Mouse (Mus musculus) forebrain, embryonic 15.5 days (tissue): ENCODE data around the gene Pitpna. TPM values are rescaled to one million over a fixed set of nuclear protein-coding genes. Genes with fewer than 3 reads are reported as not detected.

ENCODE experiments used
- ATAC-seq: fragments of 200-750 bp; cut with Nextera tagmentation; replicated peaks from 2 replicates; pipeline ENCODE4 v1.8.0; 2017; ENCODE audit warnings: mild to moderate bottlenecking, moderate TSS enrichment, moderate library complexity
- H3K27ac ChIP-seq: fragments of 300-500 bp; sonication (generic); replicated peaks from 2 replicates; pipeline ENCODE4 v1.5.1; 2015; ENCODE audit warnings: mild to moderate bottlenecking, inconsistent platforms
- H3K27me3 ChIP-seq: fragments of 300-500 bp; sonication (generic); 2 replicates; pipeline ENCODE4 v1.6.1; 2015; ENCODE audit warnings: inconsistent platforms
- H3K36me3 ChIP-seq: fragments of 300-500 bp; sonication (generic); 2 replicates; pipeline ENCODE4 v1.6.1; 2015; ENCODE audit warnings: mild to moderate bottlenecking, inconsistent platforms
- H3K4me1 ChIP-seq: fragments of 300-500 bp; sonication (generic); 2 replicates; pipeline ENCODE4 v1.6.1; 2015; ENCODE audit warnings: inconsistent platforms
- H3K4me2 ChIP-seq: fragments of 300-500 bp; sonication (generic); replicated peaks from 2 replicates; pipeline ENCODE4 v1.6.1; 2015; ENCODE audit warnings: mild to moderate bottlenecking, inconsistent platforms
- H3K4me3 ChIP-seq: fragments of 300-500 bp; sonication (generic); 2 replicates; pipeline ENCODE4 v1.5.1; 2015; ENCODE audit warnings: mild to moderate bottlenecking, inconsistent platforms
- H3K9ac ChIP-seq: fragments of 300-500 bp; sonication (generic); replicated peaks from 2 replicates; pipeline ENCODE4 v1.6.1; 2015; ENCODE audit warnings: mild to moderate bottlenecking, inconsistent platforms
- H3K9me3 ChIP-seq: fragments of 300-500 bp; sonication (generic); 2 replicates; pipeline ENCODE4 v1.6.1; 2016; ENCODE audit warnings: inconsistent platforms
- WGBS: fragments of 180-500 bp; shearing (Covaris S2); methylation state at CpG from one replicate; pipeline ENCODE4 v1.1.7; 2015; ENCODE audit warnings: mixed read lengths; 5-methylcytosine and 5-hydroxymethylcytosine counted together
- polyA plus RNA-seq: library from polyadenylated mRNA; unstranded; fragments of >200 nt; fragmentation: Nextera tagmentation; extraction: Ambion mirVana; gene quantifications from 2 replicates; pipeline ENCODE4 v1.2.1, GENCODE M21; 2015

Pitpna gene
- polyA plus RNA-seq, 1 experiment from 2014 or later = 97.7 TPM

GRCm38 (mm10) chr11:75567346-75568114, 20.4 kb upstream of the Pitpna start:
- WGBS = 62% methylated on average over 9 of the region's 9 CpGs
- Histone ChIP-seq H3K4me3 (no peak overlapping the region), H3K9ac (no peak overlapping the region), H3K4me2 (no peak overlapping the region), H3K36me3 (peaks cover 26% of the 10 kb centered on the region), H3K27ac (no peak overlapping the region), H3K9me3 (no peaks in the 10 kb centered on the region), H3K4me1 (peaks cover 5% of the 10 kb centered on the region), H3K27me3 (no peaks in the 10 kb centered on the region)
- ATAC-seq = no peak

- no peak overlapping the region for H3K9ac ChIP-seq
- H3K9me3 ChIP-seq = no peaks in the 10 kb centered on the region
- H3K27ac ChIP-seq = no peak overlapping the region
- no peaks in the 10 kb centered on the region for H3K27me3 ChIP-seq
- no peak overlapping the region for H3K4me2 ChIP-seq
- H3K4me1 ChIP-seq = peaks cover 11% of the 10 kb centered on the region
- peaks cover 21% of the 10 kb centered on the region for H3K36me3 ChIP-seq
- no peak overlapping the region for H3K4me3 ChIP-seq
- WGBS = 84% methylated on average over 6 of the region's 6 CpGs
- no peak for ATAC-seq
These were observed 19.8 kb upstream of the Pitpna start for GRCm38 (mm10) chr11:75568115-75568511.

- Histone ChIP-seq H3K36me3 (peaks cover 18% of the 10 kb centered on the region), H3K27me3 (no peaks in the 10 kb centered on the region), H3K4me2 (no peak overlapping the region), H3K9ac (no peak overlapping the region), H3K27ac (no peak overlapping the region), H3K9me3 (no peaks in the 10 kb centered on the region), H3K4me1 (peaks cover 12% of the 10 kb centered on the region), H3K4me3 (no peak overlapping the region)
- ATAC-seq = no peak
- WGBS = 94% methylated on average over 12 of the region's 12 CpGs
These were observed 18.9 kb upstream of the Pitpna start for GRCm38 (mm10) chr11:75568962-75569361.

- H3K4me2 ChIP-seq = no peak overlapping the region
- H3K4me3 ChIP-seq = no peak overlapping the region
- H3K9ac ChIP-seq = no peak overlapping the region
- no peaks in the 10 kb centered on the region for H3K27me3 ChIP-seq
- H3K27ac ChIP-seq = no peak overlapping the region
- peaks cover 14% of the 10 kb centered on the region for H3K36me3 ChIP-seq
- H3K9me3 ChIP-seq = no peaks in the 10 kb centered on the region
- H3K4me1 ChIP-seq = peaks cover 12% of the 10 kb centered on the region
- WGBS = 90% methylated on average over 17 of the region's 17 CpGs
- no peak for ATAC-seq
These were observed 17.3 kb upstream of the Pitpna start for GRCm38 (mm10) chr11:75570375-75571125.

- no peak overlapping the region for H3K27ac ChIP-seq
- no peaks in the 10 kb centered on the region for H3K27me3 ChIP-seq
- peaks cover 14% of the 10 kb centered on the region for H3K36me3 ChIP-seq
- no peaks in the 10 kb centered on the region for H3K9me3 ChIP-seq
- H3K9ac ChIP-seq = no peak overlapping the region
- 75% methylated on average over 13 of the region's 14 CpGs for WGBS
- no peak overlapping the region for H3K4me3 ChIP-seq
- no peak overlapping the region for H3K4me2 ChIP-seq
- ATAC-seq = no peak
- H3K4me1 ChIP-seq = peaks cover 12% of the 10 kb centered on the region
These were observed 16.5 kb upstream of the Pitpna start for GRCm38 (mm10) chr11:75571126-75571990.

- ATAC-seq = no peak; the same call in 1 of the 2 replicates
- Histone ChIP-seq H3K27me3 (no peaks in the 10 kb centered on the region), H3K9ac (peak overlapping the region; percentile 22), H3K4me2 (no peak overlapping the region), H3K9me3 (no peaks in the 10 kb centered on the region), H3K4me3 (no peak overlapping the region), H3K4me1 (peaks cover 12% of the 10 kb centered on the region), H3K36me3 (peaks cover 14% of the 10 kb centered on the region), H3K27ac (peak overlapping the region; percentile 25; the same call in 1 of the 2 replicates)
- WGBS = 8% methylated on average over 10 of the region's 10 CpGs
These were observed 15.6 kb upstream of the Pitpna start for GRCm38 (mm10) chr11:75572301-75572791.

GRCm38 (mm10) chr11:75572854-75573650, 14.8 kb upstream of the Pitpna start:
- Histone ChIP-seq H3K4me1 (peaks cover 12% of the 10 kb centered on the region), H3K27me3 (no peaks in the 10 kb centered on the region), H3K9ac (peak overlapping the region; percentile 22; the same call in 1 of the 2 replicates), H3K4me2 (no peak overlapping the region), H3K4me3 (no peak overlapping the region), H3K36me3 (peaks cover 14% of the 10 kb centered on the region), H3K27ac (peak overlapping the region; percentile 53), H3K9me3 (no peaks in the 10 kb centered on the region)
- 4% methylated on average over 12 of the region's 12 CpGs for WGBS
- peak; percentile 91 for ATAC-seq

GRCm38 (mm10) chr11:75574378-75575123, 13.3 kb upstream of the Pitpna start:
- no peak overlapping the region for H3K9ac ChIP-seq
- peaks cover 12% of the 10 kb centered on the region for H3K4me1 ChIP-seq
- no peak overlapping the region for H3K27ac ChIP-seq
- 83% methylated on average over 5 of the region's 5 CpGs for WGBS
- H3K36me3 ChIP-seq = peaks cover 4% of the 10 kb centered on the region; the same call in 1 of the 2 replicates
- no peak overlapping the region for H3K4me2 ChIP-seq
- no peaks in the 10 kb centered on the region for H3K27me3 ChIP-seq
- ATAC-seq = no peak
- H3K9me3 ChIP-seq = no peaks in the 10 kb centered on the region
- H3K4me3 ChIP-seq = no peak overlapping the region

GRCm38 (mm10) chr11:75575560-75576123, 12.3 kb upstream of the Pitpna start:
- Histone ChIP-seq H3K27me3 (no peaks in the 10 kb centered on the region), H3K9ac (no peak overlapping the region), H3K4me3 (no peak overlapping the region), H3K27ac (no peak overlapping the region), H3K4me2 (no peak overlapping the region), H3K9me3 (no peaks in the 10 kb centered on the region), H3K4me1 (peaks cover 12% of the 10 kb centered on the region), H3K36me3 (no peaks in the 10 kb centered on the region)
- no peak for ATAC-seq
- 76% methylated on average over 9 of the region's 9 CpGs for WGBS

- 89% methylated on average over 5 of the region's 5 CpGs for WGBS
- no peak overlapping the region for H3K4me3 ChIP-seq
- H3K36me3 ChIP-seq = no peaks in the 10 kb centered on the region
- no peak overlapping the region for H3K27ac ChIP-seq
- H3K27me3 ChIP-seq = no peaks in the 10 kb centered on the region
- no peak overlapping the region; the same call in 1 of the 2 replicates for H3K9ac ChIP-seq
- no peaks in the 10 kb centered on the region for H3K4me1 ChIP-seq
- no peak for ATAC-seq
- no peak overlapping the region for H3K4me2 ChIP-seq
- H3K9me3 ChIP-seq = no peaks in the 10 kb centered on the region
These were observed 9.3 kb upstream of the Pitpna start for GRCm38 (mm10) chr11:75578609-75579008.
